Mouse (Mus musculus) CD4-positive helper T cell, adult 2 months (primary cell): ENCODE results near the gene Capn11.

Source experiments
- DNase-seq: peaks from one replicate; pipeline ENCODE4 v3.0.0-alpha.2; 2012; ENCODE audit warnings: low read depth, missing footprints, low spot score

Capn11 gene

GRCm38 (mm10) chr17:45598891-45599290, 60.2 kb downstream of the Capn11 start:
- DNase-seq = no peak

- DNase-seq = no peak
Observed at GRCm38 (mm10) chr17:45598376-45598775, 60.7 kb downstream of the Capn11 start.

GRCm38 (mm10) chr17:45597787-45598186, 61.3 kb downstream of the Capn11 start:
- peak; percentile 41 for DNase-seq

DNA sequence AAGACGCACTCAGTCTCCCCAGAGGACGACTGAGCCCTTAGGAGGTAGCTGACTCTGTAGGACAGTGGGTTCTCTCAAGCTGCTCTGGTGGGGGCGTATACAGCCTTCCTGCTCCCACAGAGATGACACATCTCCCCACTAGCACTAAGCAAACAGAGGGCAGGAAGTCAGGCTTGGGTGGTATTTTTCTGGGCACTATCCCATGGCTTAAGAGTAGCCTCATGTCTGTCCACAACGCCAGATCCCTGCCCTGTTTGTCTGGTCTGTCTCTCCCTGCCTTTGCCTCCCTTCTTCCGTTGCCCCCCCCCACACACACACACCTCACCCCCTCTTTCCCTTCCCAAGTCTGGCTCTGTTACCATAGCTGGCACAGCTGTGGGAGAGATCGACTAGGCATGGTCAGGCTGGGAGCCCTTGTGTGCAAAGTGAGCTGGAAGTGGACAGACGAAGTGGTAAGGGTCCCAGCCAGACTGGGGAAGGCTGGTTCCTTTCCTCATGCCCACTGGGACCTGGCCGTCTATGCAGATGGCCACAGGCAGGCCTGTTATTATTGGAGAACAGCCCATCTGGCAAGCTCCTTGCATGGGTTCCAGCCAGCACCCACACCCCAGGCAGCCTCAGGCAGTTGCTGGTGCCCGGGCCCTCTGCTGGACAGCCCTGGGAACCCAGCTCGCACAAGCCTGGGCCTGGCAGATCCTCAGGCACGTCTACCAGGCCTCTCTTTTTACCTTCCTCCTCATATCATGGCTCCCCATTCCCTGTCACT, 62.3 kb downstream of the Capn11 start:
- DNase-seq = peak; percentile 53

DNA sequence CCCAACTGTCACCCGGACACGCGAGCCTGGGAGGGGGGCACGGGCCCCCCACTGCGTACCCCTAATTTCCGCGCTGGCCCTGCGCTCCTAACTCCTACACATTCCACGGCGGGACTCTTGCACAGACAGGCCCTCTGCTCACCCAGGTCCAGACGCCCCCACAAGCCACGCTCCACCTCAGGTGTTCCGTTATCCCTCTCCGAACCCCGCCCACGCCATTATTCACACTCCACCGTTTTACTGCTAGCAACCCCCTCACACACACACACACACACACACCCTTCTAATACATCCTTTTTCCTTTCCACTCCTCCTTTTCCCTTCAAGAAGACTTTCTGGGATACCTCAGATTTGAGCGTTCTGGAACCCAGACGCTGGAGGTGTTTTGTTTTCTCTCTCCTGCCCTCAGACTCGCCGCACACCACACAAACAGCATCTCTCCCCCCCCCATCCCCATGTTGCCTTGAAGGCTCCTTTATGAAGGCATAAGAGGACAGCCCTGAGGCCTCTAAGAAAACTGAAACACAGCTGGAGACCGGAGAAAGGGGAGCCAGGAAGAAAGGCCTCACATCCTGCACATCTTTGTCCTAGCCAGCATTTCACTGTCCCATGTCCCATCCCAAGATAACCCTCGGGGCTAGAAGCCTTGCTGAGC, 63.3 kb downstream of the Capn11 start:
- DNase-seq = peak; percentile 57

DNA sequence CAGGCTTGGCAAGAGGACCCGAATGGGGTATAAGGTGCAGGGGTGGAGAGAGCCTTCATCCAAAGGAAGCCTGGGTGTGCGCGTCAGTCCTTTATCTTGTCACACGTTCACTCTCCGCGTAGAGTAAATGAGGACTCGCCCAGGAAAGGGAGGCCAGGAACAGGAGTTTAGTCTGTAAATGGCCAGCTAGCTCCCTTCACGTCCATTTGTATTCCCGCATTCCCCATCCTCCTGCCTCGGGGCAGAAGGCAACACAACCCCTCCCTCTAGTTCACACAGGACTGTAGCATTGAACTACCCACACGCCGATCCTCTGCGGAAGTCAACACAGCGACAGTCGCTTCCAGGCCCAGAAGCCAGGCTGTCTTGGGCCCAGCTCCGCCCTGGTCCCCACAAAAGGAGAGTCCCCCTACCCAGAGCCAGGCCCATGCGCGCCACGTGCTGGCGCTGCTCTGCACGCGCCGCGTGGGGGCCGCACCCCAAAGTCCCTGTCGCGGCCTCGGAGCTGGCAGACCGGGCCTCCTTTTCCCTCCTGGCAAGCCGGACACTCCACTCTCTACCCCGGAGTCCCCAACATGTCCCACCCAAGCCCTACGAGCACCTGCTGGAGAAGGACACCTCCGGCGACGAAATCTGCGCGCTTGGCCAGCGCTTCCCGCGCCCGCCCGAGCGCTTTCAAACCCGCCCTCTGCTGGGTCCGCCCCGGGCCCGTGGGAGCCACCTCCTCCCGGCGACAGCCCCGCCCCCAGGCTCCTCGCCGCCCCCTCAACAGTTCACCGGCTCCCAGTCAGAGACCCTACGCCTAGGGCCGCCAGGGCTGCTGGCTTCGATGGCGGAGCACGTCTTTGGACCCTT, 64.0 kb downstream of the Capn11 start:
- peak; percentile 80 for DNase-seq

DNA sequence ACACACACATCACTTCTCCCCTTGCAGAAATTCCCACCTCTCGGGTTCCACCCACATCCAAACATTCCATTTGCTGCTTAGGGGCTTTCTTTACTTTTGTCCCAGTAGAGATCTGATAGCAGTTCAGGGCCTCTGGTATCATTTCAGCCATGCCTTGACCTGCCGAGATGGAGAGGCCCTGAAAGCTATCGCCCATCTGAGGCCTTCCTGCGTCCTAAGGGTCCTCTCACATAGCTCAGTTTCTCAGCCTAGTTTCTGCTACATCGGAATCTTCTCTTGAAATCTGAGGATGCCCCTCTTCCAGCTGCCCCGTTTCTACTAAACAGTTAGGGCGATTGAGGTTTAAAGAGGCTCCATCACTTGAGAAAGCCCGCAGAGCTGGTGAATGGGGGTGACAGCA, 64.9 kb downstream of the Capn11 start:
- no peak for DNase-seq

DNA sequence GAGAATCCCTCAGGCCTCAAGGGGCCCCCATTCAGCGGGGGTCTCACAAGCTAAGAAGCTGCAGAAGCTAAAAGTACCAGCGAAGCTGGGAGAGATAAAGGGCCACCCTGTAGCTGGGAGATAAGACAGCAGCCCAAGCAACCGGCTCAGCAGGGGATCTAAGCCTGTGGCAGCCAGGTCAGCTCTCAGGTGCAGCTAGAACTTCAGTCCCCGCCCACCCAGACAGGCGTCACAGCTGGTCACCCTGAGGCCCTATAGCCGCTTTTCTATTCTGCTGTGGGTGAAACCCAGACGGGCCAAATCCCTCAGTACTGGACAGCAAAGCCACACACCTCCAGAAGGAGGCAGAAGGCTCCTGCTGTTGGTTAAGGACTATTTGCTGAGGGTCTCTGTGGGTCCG, 65.6 kb downstream of the Capn11 start:
- no peak for DNase-seq

- no peak for DNase-seq
Observed at GRCm38 (mm10) chr17:45592606-45593431, 66.3 kb downstream of the Capn11 start.

- no peak for DNase-seq
Observed at GRCm38 (mm10) chr17:45591701-45592605, 67.2 kb downstream of the Capn11 start.

DNA sequence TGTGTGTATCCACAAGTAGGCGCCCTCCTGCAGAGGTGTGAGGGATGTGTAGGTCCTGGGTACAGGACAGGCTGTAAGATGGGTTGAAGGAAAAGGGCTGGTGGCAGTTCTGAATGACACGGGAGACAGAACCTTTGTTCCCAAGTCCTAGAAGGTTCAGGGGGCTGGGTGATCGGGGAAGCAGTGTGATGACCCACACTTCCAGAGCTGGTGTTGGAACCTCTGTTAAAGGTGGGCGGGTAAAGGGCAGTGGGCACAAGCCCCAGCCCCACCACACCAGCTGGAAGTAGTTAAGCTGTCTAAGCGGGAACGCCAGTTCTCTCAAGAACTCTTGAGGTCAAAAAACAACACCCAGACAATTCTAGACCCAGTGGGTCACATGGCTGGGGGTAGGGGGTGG, 68.7 kb downstream of the Capn11 start:
- DNase-seq = no peak

DNA sequence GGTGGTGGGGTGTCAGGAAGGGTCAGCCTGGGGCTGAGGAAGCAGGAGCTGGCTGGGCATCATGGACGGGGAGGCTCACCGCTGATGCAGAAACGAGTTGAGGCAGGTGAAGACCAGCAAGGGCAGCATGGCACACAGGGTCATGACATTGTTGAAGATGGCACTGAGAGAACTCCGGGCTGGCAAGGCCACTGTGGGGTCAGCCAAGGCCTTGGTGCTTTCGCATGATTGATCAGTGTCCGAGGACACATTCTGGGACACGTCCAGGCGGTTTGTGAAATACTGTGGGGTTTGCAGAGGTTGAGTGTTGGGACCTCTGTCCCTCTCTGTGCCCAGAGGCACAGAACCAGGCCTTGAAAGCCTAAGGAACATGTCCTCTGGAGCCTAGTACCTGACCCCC, 69.3 kb downstream of the Capn11 start:
- DNase-seq = no peak

DNA sequence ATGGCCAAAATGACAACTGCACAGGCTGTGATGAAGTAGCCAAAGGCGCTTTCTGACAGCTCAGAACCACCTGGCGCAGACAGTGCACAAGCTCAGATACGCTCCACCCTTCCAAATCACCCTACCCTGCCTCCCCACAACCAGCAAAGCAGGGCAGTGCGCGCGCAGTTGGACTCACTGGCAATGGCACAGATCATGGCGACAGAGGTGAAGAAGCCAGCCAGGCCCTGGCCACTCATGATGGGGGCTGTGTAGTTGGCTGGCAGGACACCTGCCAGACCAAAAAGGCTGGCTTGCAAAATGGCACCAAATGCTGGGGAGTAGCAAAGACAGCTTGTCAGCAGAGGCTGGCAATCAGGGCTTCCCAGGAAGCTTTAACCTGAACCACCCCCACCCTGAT, 69.9 kb downstream of the Capn11 start:
- no peak for DNase-seq

DNA sequence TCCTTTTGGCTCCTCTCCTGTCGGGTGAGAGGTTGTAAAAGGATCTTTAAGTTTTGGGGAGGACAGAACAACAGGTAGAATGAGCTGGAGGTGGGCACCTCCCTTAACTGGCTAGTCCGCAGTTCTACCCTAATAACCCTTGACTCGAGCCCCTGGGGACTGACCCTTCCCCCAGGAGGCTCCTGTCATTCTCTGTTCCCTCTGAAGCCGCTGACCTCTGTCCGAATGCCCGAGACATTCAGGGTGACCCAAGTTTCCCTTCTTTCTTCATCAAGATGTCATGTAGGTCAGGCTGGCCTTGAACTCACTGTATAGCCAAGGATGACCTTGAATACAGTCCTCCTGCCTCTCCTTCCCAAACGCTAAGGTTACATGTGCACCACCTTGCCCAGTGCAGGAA, 70.8 kb downstream of the Capn11 start:
- no peak for DNase-seq

GRCm38 (mm10) chr17:45586449-45586837, 72.7 kb downstream of the Capn11 start:
- peak; percentile 40 for DNase-seq

DNA sequence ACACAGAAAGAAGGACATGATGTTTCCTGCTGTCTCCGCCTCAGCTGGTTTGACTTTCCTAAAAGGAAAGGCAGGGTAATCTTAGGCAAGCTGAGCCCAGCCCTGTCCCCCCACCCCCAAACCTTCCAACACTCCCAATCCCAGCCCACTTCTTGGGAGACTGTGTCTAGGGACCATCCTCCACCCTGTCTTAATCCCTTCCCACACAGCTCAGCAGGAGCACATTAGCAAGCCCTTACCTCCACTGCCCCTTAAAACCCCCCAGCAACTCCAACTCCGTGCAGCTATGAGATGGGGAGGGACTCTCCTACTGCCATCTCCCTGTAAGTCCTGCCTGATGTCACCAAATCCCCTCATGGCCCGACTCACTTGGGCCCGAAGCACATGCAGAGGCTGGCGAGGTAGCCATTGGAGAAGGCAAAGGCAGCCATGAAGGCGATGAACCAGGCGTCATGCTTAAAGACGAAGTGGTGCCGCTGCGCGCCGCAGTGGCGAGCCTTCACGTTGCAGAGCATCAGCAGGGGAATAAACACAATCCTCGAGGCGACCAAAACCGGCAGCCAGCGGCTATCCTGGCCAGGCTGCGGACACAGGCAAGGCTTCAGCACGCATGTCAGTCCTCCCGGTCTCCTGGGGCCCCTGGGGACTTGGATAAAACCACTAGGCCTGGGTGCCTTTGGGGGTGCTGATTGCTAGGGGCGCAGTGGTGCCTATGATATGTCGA, 73.2 kb downstream of the Capn11 start:
- no peak for DNase-seq

GRCm38 (mm10) chr17:45584939-45585678, 74.0 kb downstream of the Capn11 start:
- peak; percentile 60 for DNase-seq

- DNase-seq = no peak
Observed at GRCm38 (mm10) chr17:45584096-45584896, 74.8 kb downstream of the Capn11 start.
